Mouse (Mus musculus) midbrain, postnatal 0 days (tissue): ENCODE measurements around the gene Gse1. TPM values are rescaled to one million over a fixed set of nuclear protein-coding genes. Genes with fewer than 3 reads are reported as not detected.
A peak's percentile ranks its signal among the peaks of the same experiment; 100 is the strongest.

Source experiments
- ATAC-seq: fragments of 200-750 bp; cut with Nextera tagmentation; 2 replicates; pipeline ENCODE4 v1.8.0; 2017; ENCODE audit warnings: moderate number of reproducible peaks, mild to moderate bottlenecking, moderate TSS enrichment, moderate library complexity; ENCODE audit not compliant: low FRiP score
- DNase-seq: peaks from one replicate; pipeline ENCODE4 v3.0.0-alpha.2; 2015; ENCODE audit warnings: low spot score
- H3K27ac ChIP-seq: fragments of 300-500 bp; sonication (generic); 2 replicates; pipeline ENCODE4 v1.5.1; 2014; ENCODE audit warnings: low read depth, mild to moderate bottlenecking, low read length, mixed read lengths
- H3K27me3 ChIP-seq: fragments of 300-500 bp; sonication (generic); 2 replicates; pipeline ENCODE4 v1.6.1; 2014; ENCODE audit warnings: low read length, control low read depth, mixed read lengths; ENCODE audit not compliant: insufficient read depth
- H3K36me3 ChIP-seq: fragments of 300-500 bp; sonication (generic); 2 replicates; pipeline ENCODE4 v1.6.1; 2014; ENCODE audit warnings: low read length, control low read depth, mixed read lengths; ENCODE audit not compliant: insufficient read depth
- H3K4me1 ChIP-seq: fragments of 300-500 bp; sonication (generic); 2 replicates; pipeline ENCODE4 v1.6.1; 2014; ENCODE audit warnings: mild to moderate bottlenecking, control low read depth, antibody characterized with exemption, low read length, mixed read lengths; ENCODE audit not compliant: insufficient read depth
- H3K4me2 ChIP-seq: fragments of 300-500 bp; sonication (generic); 2 replicates; pipeline ENCODE4 v1.6.1; 2014; ENCODE audit warnings: low read depth, mild to moderate bottlenecking, low read length, mixed read lengths; ENCODE audit not compliant: poor library complexity, severe bottlenecking
- H3K4me3 ChIP-seq: fragments of 300-500 bp; sonication (generic); 2 replicates; pipeline ENCODE4 v1.5.1; 2014; ENCODE audit warnings: low read depth, mild to moderate bottlenecking, low read length, moderate library complexity
- H3K9ac ChIP-seq: fragments of 300-500 bp; sonication (generic); replicated peaks from 2 replicates; pipeline ENCODE4 v1.6.1; 2014; ENCODE audit warnings: mild to moderate bottlenecking, low read length, moderate library complexity, mixed read lengths; ENCODE audit not compliant: poor library complexity, severe bottlenecking
- H3K9me3 ChIP-seq: fragments of 300-500 bp; sonication (generic); 2 replicates; pipeline ENCODE4 v1.6.1; 2016; ENCODE audit warnings: low read length, control low read depth
- CTCF ChIP-seq: IDR thresholded peaks from 2 replicates; pipeline ENCODE4 v1.5.1; 2016; ENCODE audit warnings: antibody characterized with exemption, mild to moderate bottlenecking
- WGBS: fragments of 180-500 bp; shearing (Covaris S2); extraction: QIAGEN DNeasy Blood & Tissue Kit; methylation state at CpG from one replicate; pipeline ENCODE4 v1.1.7; 2014; 5-methylcytosine and 5-hydroxymethylcytosine counted together
- polyA plus RNA-seq: library from polyadenylated mRNA; unstranded; fragments of >200 nt; fragmentation: Nextera tagmentation; extraction: Ambion mirVana; gene quantifications from 2 replicates; pipeline ENCODE4 v1.2.1, GENCODE M21; 2015
- total RNA-seq: library from RNA; depleted of rRNA; stranded (reverse); fragments of >200 nt; gene quantifications from 2 replicates; pipeline ENCODE4 v1.2.3, GENCODE M21; 2014

Gse1 gene
- total and polyA plus RNA-seq, 2 experiments from 2014 or later, result 12.4 to 51.3 TPM

DNA sequence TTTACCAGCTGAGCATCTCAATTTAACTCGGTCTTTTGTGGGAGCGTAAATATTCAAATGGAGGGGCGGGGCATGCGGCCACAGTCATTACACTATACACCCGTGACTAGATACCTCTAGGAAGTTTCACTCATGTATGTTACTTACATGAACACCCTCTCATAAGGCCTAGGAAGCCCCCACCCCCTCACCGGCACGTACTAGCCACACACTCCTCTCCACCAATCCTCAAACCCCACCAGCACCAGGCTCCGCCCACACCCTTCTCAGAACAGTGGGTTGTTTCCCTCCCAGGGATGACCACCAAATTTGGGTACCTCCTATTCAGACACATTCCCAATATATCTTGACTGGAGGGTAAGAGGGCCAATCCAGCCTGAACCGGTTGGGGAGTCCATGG is 379.2 kb downstream of the Gse1 start:
- Histone ChIP-seq H3K27ac (no peak overlapping the region), H3K4me3 (no peak overlapping the region), H3K9me3 (no peaks in the 10 kb centered on the region), H3K36me3 (no peaks in the 10 kb centered on the region), H3K9ac (no peak overlapping the region), H3K4me1 (no peaks in the 10 kb centered on the region), H3K27me3 (no peaks in the 10 kb centered on the region), H3K4me2 (no peak overlapping the region)
- DNase-seq, result no peak
- TF ChIP-seq CTCF, result no peak
- peak; percentile 28; the same call in 1 of the 2 replicates for ATAC-seq
- WGBS, result 82% methylated on average over 9 of the region's 9 CpGs

DNA sequence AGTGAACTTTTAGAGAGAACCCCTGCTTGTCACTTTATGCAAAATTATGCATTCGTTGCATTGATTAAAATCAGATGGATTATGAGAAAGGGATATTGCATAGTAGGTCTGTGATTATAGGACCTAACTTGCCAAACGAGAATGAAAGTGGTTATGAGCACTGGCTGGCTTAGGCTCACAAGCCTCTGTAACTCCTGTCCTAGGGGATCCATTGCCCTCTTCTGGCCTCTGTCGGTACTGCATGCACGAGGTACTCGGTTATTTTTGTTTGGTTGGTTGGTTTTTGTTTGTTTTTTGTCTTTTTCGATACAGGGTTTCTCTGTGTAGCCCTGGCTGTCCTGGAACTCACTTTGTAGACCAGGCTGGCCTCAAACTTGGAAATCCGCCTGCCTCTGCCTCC is 379.6 kb downstream of the Gse1 start:
- H3K4me3 ChIP-seq, result no peak overlapping the region
- H3K9ac ChIP-seq, result no peak overlapping the region
- no peaks in the 10 kb centered on the region for H3K36me3 ChIP-seq
- no peaks in the 10 kb centered on the region for H3K27me3 ChIP-seq
- no peak overlapping the region for H3K4me2 ChIP-seq
- TF ChIP-seq CTCF, result peak; percentile 95
- H3K9me3 ChIP-seq, result no peaks in the 10 kb centered on the region
- no peak for ATAC-seq
- 13% methylated on average over 7 of the region's 7 CpGs for WGBS
- H3K27ac ChIP-seq, result no peak overlapping the region
- no peaks in the 10 kb centered on the region for H3K4me1 ChIP-seq
- DNase-seq, result peak; percentile 79

DNA sequence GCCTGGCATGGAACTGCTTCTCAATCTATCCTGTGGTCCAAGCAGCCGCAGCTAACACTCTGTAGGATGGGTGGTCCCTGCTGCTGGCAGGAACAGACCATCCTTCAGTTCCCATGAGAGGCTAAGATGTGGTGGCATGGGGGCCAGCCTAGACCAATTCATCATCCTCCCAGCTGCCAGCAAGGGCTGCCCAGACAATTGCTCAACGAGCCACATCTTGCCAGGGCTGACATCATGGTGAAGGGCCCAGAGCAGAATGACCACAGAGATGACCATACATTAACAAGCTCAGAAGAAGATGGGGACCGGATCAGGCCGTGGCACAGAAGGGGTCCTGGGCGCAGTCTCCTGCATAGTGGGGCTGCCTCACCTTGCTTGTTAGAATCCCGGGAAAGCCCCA is 382.6 kb downstream of the Gse1 start:
- no peaks in the 10 kb centered on the region for H3K27me3 ChIP-seq
- WGBS, result 91% methylated on average over 6 of the region's 6 CpGs
- no peaks in the 10 kb centered on the region for H3K4me1 ChIP-seq
- H3K9me3 ChIP-seq, result no peaks in the 10 kb centered on the region
- no peaks in the 10 kb centered on the region for H3K36me3 ChIP-seq
- DNase-seq, result no peak
- H3K27ac ChIP-seq, result no peak overlapping the region
- TF ChIP-seq CTCF, result no peak
- no peak overlapping the region for H3K4me2 ChIP-seq
- no peak overlapping the region for H3K9ac ChIP-seq
- no peak overlapping the region for H3K4me3 ChIP-seq
- no peak for ATAC-seq

DNA sequence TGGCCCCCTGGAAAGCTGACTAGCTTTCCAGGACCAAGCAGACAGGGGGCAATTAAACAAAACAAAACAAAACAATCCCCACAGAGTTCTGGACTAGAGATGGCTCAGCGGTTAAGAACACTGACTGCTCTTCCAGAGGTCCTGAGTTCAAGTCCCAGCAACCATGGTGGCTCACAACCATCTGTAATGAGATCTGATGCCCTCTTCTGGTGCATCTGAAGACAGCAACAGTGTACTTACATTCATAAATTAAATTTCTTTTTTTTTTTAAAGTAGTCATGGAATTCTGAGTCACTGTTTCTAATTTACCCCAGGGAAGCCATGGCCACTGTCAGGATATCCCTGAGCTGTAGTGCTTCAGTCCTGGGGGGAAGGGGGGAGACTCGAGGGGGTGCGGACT is 386.2 kb downstream of the Gse1 start:
- Histone ChIP-seq H3K27me3 (no peaks in the 10 kb centered on the region), H3K36me3 (no peaks in the 10 kb centered on the region), H3K27ac (no peak overlapping the region), H3K9ac (no peak overlapping the region), H3K4me3 (no peak overlapping the region), H3K4me1 (peaks cover 8% of the 10 kb centered on the region), H3K4me2 (no peak overlapping the region), H3K9me3 (no peaks in the 10 kb centered on the region)
- ATAC-seq (no peak), DNase-seq (no peak)
- WGBS, result 94% methylated on average over 3 of the region's 3 CpGs
- no peak for TF ChIP-seq CTCF

DNA sequence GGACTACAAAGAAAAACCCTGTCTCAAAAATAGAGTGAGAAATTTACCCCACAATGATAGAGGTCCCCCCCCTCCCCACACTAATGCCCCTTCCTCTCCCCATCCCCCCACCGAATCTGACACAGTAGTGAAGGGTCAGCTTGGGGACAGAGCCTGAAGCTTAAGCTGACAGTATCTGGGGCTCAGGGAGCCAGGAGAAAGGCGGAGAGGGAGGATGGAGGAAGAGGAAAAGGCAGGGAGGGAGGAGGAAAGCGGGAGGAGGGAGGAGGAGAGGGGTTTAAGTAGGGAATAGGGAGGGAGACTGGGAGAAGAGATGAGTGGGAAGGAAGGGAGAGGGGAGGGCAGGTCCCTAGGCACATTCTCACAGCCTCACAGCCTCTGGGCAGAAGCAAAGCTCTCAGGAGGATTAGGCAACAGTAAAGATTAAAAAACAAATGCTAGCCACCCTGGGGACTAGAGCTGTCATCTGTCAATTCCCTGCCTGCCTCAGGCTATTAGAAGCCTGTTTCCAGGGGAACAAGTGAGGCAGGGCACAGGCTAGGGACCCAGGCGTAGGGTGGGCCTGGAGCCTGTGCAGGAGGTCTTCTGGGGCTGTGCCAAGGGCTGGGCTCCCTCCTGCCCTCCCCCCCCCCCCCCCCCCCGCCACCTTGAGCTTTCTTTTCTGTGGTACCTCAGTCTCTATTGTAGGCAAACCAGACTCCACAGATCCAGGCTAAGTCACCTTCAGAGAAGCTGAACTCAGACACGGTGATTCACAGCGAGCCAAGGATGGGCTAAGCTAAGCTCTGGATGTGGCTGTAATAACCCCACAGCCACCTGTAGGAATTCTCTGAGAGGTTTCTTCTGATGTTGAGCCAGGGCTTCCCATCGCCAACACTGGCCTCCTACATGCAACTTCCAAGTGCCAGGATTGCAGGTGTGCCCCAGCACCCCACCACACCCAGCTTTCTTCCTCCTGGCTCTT is 388.7 kb downstream of the Gse1 start:
- Histone ChIP-seq H3K4me3 (no peak overlapping the region), H3K36me3 (no peaks in the 10 kb centered on the region), H3K27me3 (no peaks in the 10 kb centered on the region), H3K9me3 (no peaks in the 10 kb centered on the region), H3K27ac (peak overlapping the region; percentile 70), H3K4me1 (peaks cover 11% of the 10 kb centered on the region), H3K9ac (no peak overlapping the region), H3K4me2 (no peak overlapping the region)
- DNase-seq (peak; percentile 57), ATAC-seq (peak; percentile 64)
- WGBS, result 12% methylated on average over 7 of the region's 8 CpGs
- TF ChIP-seq CTCF, result no peak

DNA sequence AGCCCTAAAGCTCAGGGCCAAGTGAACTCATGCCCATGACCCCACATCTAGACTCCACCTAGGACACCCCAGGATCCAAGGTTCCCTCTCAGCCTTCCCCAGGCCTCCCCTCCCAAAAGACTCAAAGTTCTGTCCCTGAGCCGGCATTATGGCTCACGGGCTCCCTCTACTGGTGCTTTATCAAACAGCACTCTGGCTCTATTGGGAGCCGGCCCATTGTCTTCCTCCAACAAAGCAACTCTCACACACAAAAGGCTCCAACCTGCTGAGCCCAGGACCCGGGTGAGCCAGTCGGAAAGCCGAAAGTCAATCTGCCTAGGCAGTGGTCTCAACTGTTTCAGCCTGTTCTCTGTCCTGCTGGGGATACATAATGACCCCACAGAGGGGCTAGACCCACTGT is 389.9 kb downstream of the Gse1 start:
- Histone ChIP-seq H3K9me3 (no peaks in the 10 kb centered on the region), H3K36me3 (no peaks in the 10 kb centered on the region), H3K9ac (no peak overlapping the region), H3K4me1 (peaks cover 11% of the 10 kb centered on the region), H3K4me2 (no peak overlapping the region), H3K27ac (peak overlapping the region; percentile 44; the same call in 1 of the 2 replicates), H3K27me3 (no peaks in the 10 kb centered on the region), H3K4me3 (no peak overlapping the region)
- 0% methylated on average over 6 of the region's 6 CpGs for WGBS
- ATAC-seq, result no peak
- TF ChIP-seq CTCF, result peak; percentile 96
- peak; percentile 75 for DNase-seq
